Mouse (Mus musculus): ENCODE data around the gene Vipr2.

- TF ChIP-seq CTCF (IDR thresholded peaks at IDR 0.05; ENCODE audit: insufficient read depth, low read length) (no peak), POLR2A (IDR thresholded peaks at IDR 0.05; ENCODE audit: borderline replicate concordance, extremely low read depth, low read depth, low read length) (no peak)
Measured at GRCm38 (mm10) chr12:116123786-116124185, 46.3 kb downstream of the Vipr2 start.
